Mouse (Mus musculus): ENCODE measurements at regions not wholly inside any gene's neighbourhood (a gene's known extent, or its start where the extent isn't known, plus 50 kb on each side); places are given as distances from the start of the nearest gene placed in this dataset.

DNA sequence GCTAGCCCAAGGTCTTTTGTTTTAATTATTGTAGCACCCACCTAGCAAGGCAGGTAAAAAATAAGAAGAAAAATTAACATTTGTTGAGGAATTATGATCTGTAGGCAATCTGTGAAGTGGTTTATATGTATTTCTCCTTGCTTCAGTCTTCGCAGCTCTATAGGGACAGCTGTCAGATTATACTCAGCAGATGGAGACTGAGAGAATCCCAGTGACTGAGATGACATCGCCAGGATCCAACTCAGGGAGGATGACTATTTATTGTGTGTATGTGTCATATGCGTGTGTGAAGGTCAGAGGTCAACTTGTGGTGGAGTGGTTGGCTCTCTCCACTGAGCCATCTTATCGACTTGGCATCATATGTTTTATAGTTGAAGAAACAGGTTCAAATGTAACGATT lies 362.0 kb upstream of the Chd6 start:
- H3K79me2 ChIP-seq (ENCODE audit: control insufficient read depth, insufficient read depth, low read length, poor library complexity) = no peaks in the 10 kb centered on the region
- no peaks in the 10 kb centered on the region for H3K4me1 ChIP-seq (ENCODE audit: control insufficient read depth in 1 of 2, insufficient read depth in 2 of 2, low read length in 2 of 2)
- H3K9me3 ChIP-seq (replicated peaks; ENCODE audit: insufficient read depth, low read length) = no peaks in the 10 kb centered on the region
- no peaks in the 10 kb centered on the region for H3K36me3 ChIP-seq (ENCODE audit: control insufficient read depth in 1 of 2, insufficient read depth in 2 of 2, low read length in 2 of 2)
- H3K27me3 ChIP-seq (ENCODE audit: control insufficient read depth in 1 of 2, insufficient read depth in 2 of 2, low read length in 2 of 2) = no peaks in the 10 kb centered on the region
- H3K9ac ChIP-seq (ENCODE audit: control insufficient read depth, low read depth, low read length, poor library complexity, severe bottlenecking) = no peak overlapping the region
- no peak overlapping the region for H3K4me3 ChIP-seq (ENCODE audit: control insufficient read depth in 1 of 2, insufficient read depth in 1 of 2, low read depth in 2 of 2, low read length in 2 of 2)
- no peak overlapping the region for H3K27ac ChIP-seq (ENCODE audit: control insufficient read depth, low read depth, low read length)
- no peak for DNase-seq (ENCODE audit: low read depth, low spot score)
- TF ChIP-seq EP300 (IDR thresholded peaks at IDR 0.05; ENCODE audit: low read depth in 1 of 2, low read length in 2 of 2) (no peak), SIN3A (IDR thresholded peaks at IDR 0.05; ENCODE audit: low read length) (no peak), GATA1 (IDR thresholded peaks at IDR 0.05; ENCODE audit: low read depth, low read length) (no peak), MAX (IDR thresholded peaks at IDR 0.05; ENCODE audit: low read length) (no peak), ELF1 (IDR thresholded peaks at IDR 0.05; ENCODE audit: low read depth, low read length) (no peak), NRF1 (IDR thresholded peaks at IDR 0.05; ENCODE audit: insufficient read depth, low read depth, low read length, poor library complexity, severe bottlenecking) (no peak), MAFK (IDR thresholded peaks at IDR 0.05; ENCODE audit: borderline replicate concordance, low read depth, low read length) (no peak), KAT2A (conservative IDR thresholded peaks at IDR 0.05; ENCODE audit: low read depth, low read length) (no peak), NELFE (IDR thresholded peaks at IDR 0.05; ENCODE audit: low read depth, low read length) (no peak), ZC3H11A (IDR thresholded peaks at IDR 0.05; ENCODE audit: low read depth, low read length) (no peak), SMC3 (IDR thresholded peaks at IDR 0.05; ENCODE audit: low read depth, low read length) (no peak), MAZ (IDR thresholded peaks at IDR 0.05; ENCODE audit: low read depth, low read length) (no peak), RAD21 (IDR thresholded peaks at IDR 0.05; ENCODE audit: low read depth, low read length) (no peak), TCF12 (IDR thresholded peaks at IDR 0.05; ENCODE audit: low read depth, low read length) (no peak), POLR2AphosphoS5 (IDR thresholded peaks at IDR 0.05; ENCODE audit: borderline replicate concordance, low read depth, low read length) (no peak), ZMIZ1 (IDR thresholded peaks at IDR 0.05; ENCODE audit: low read depth, low read length) (no peak), TAL1 (IDR thresholded peaks at IDR 0.05; ENCODE audit: low read length) (no peak), MYB (IDR thresholded peaks at IDR 0.05; ENCODE audit: low read depth, low read length) (no peak)

DNA sequence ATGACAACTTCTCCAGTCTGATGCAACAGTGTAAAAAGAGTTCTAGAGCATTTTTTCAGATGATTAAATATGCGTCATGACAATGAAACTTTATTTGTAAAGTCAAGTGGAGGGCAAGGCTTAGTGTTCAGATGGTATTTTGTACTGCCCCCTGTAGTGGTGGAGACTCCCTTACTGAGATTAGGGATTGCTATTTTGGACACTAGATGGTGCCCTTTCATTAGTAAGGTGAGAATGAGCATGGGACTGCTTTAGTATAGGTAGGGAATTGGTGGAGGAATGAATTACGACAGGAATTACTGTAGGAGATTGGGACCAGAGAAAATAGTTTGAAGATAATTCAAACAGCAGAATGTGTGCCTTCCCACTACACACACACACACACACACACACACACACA lies 361.1 kb upstream of the Chd6 start:
- Histone ChIP-seq H3K36me3 (ENCODE audit: control insufficient read depth in 1 of 2, insufficient read depth in 2 of 2, low read length in 2 of 2) (no peaks in the 10 kb centered on the region), H3K9ac (ENCODE audit: control insufficient read depth, low read depth, low read length, poor library complexity, severe bottlenecking) (no peak overlapping the region), H3K27me3 (ENCODE audit: control insufficient read depth in 1 of 2, insufficient read depth in 2 of 2, low read length in 2 of 2) (no peaks in the 10 kb centered on the region), H3K27ac (ENCODE audit: control insufficient read depth, low read depth, low read length) (no peak overlapping the region), H3K4me3 (ENCODE audit: control insufficient read depth in 1 of 2, insufficient read depth in 1 of 2, low read depth in 2 of 2, low read length in 2 of 2) (no peak overlapping the region), H3K9me3 (replicated peaks; ENCODE audit: insufficient read depth, low read length) (no peaks in the 10 kb centered on the region), H3K79me2 (ENCODE audit: control insufficient read depth, insufficient read depth, low read length, poor library complexity) (no peaks in the 10 kb centered on the region), H3K4me1 (ENCODE audit: control insufficient read depth in 1 of 2, insufficient read depth in 2 of 2, low read length in 2 of 2) (no peaks in the 10 kb centered on the region)
- no peak for TF ChIP-seq NELFE (IDR thresholded peaks at IDR 0.05; ENCODE audit: low read depth, low read length)
- no peak for TF ChIP-seq BHLHE40 (IDR thresholded peaks at IDR 0.05; ENCODE audit: borderline replicate concordance, low read depth, low read length)
- no peak for TF ChIP-seq HCFC1 (IDR thresholded peaks at IDR 0.05; ENCODE audit: low read depth, low read length)
- TF ChIP-seq USF1 (IDR thresholded peaks at IDR 0.05; ENCODE audit: low read depth, low read length) = no peak
- TF ChIP-seq GATA1 (IDR thresholded peaks at IDR 0.05; ENCODE audit: low read depth, low read length) = no peak
- no peak for TF ChIP-seq TAL1 (IDR thresholded peaks at IDR 0.05; ENCODE audit: low read length)
- no peak for TF ChIP-seq USF2 (IDR thresholded peaks at IDR 0.05; ENCODE audit: borderline replicate concordance in 1 of 2, insufficient read depth in 1 of 2, low read depth in 1 of 2, low read length in 2 of 2)
- no peak for TF ChIP-seq GABPA (IDR thresholded peaks at IDR 0.05; ENCODE audit: low read depth, low read length)
- no peak for TF ChIP-seq ZC3H11A (IDR thresholded peaks at IDR 0.05; ENCODE audit: low read depth, low read length)
- DNase-seq (ENCODE audit: low read depth, low spot score) = no peak
